Mouse (Mus musculus) myocyte (in vitro differentiated cells): ENCODE measurements around the gene N4bp2. TPM values are rescaled to one million over a fixed set of nuclear protein-coding genes. Genes with fewer than 3 reads are reported as not detected.

Source experiments
- H3K27me3 ChIP-seq: one replicate; pipeline ENCODE4 v1.6.1; 2011; ENCODE audit not compliant: control insufficient read depth, insufficient read depth, insufficient read length
- H3K36me3 ChIP-seq: one replicate; pipeline ENCODE4 v1.6.1; 2011; ENCODE audit not compliant: control insufficient read depth, insufficient read depth
- H3K4me2 ChIP-seq: one replicate; pipeline ENCODE4 v1.6.1; 2011; ENCODE audit warnings: low read depth, control low read depth
- H3K4me3 ChIP-seq: one replicate; pipeline ENCODE4 v1.5.1; 2011; ENCODE audit warnings: mild to moderate bottlenecking, control low read depth, moderate library complexity
- H3K79me2 ChIP-seq: one replicate; pipeline ENCODE4 v1.6.1; 2011; ENCODE audit not compliant: control insufficient read depth, insufficient read depth
- H3ac ChIP-seq: one replicate; pipeline ENCODE4 v1.6.1; 2011; ENCODE audit not compliant: control insufficient read depth, insufficient read length
- CEBPB ChIP-seq: IDR thresholded peaks from 2 replicates; pipeline ENCODE4 v1.6.1; 2011; ENCODE audit warnings: mild to moderate bottlenecking, moderate library complexity; ENCODE audit not compliant: poor library complexity, insufficient read depth, severe bottlenecking
- E2F4 ChIP-seq: IDR thresholded peaks from one replicate; pipeline ENCODE4 v1.6.1; 2011; ENCODE audit warnings: mild to moderate bottlenecking, control low read depth, moderate library complexity; ENCODE audit not compliant: insufficient read depth
- MAX ChIP-seq: IDR thresholded peaks from one replicate; pipeline ENCODE4 v1.6.1; 2011; ENCODE audit warnings: low read depth, mild to moderate bottlenecking, control low read depth
- MYOD1 ChIP-seq, 3 experiments: IDR thresholded peaks; one replicate each; pipeline ENCODE4 v1.6.1; 2011; ENCODE audit warnings: control low read depth in 2 of 3, low read depth in 2 of 3, mild to moderate bottlenecking in 2 of 3, moderate library complexity in 1 of 3; ENCODE audit not compliant: insufficient read length in 2 of 3, control insufficient read depth in 1 of 3
- MYOG ChIP-seq, 3 experiments: IDR thresholded peaks; one replicate each; pipeline ENCODE4 v1.6.1; 2011; ENCODE audit warnings: control low read depth in 2 of 3, low read depth in 2 of 3, mild to moderate bottlenecking in 2 of 3; ENCODE audit not compliant: insufficient read length in 2 of 3, control insufficient read depth in 1 of 3, insufficient read depth in 1 of 3
- POLR2A ChIP-seq: IDR thresholded peaks from one replicate; pipeline ENCODE4 v1.6.1; 2011; ENCODE audit warnings: low read depth, mild to moderate bottlenecking, control low read depth, moderate library complexity; ENCODE audit not compliant: insufficient read length
- POLR2AphosphoS2 ChIP-seq: IDR thresholded peaks from one replicate; pipeline ENCODE4 v1.6.1; 2011; ENCODE audit warnings: low read depth, control low read depth; ENCODE audit not compliant: insufficient read length
- REST ChIP-seq: IDR thresholded peaks from one replicate; pipeline ENCODE4 v1.6.1; 2011; ENCODE audit warnings: mild to moderate bottlenecking, control low read depth, moderate library complexity; ENCODE audit not compliant: insufficient read depth, insufficient read length
- SRF ChIP-seq: IDR thresholded peaks from one replicate; pipeline ENCODE4 v1.6.1; 2011; ENCODE audit warnings: low read depth; ENCODE audit not compliant: control insufficient read depth, insufficient read length
- TCF12 ChIP-seq: IDR thresholded peaks from one replicate; pipeline ENCODE4 v1.6.1; 2011; ENCODE audit warnings: mild to moderate bottlenecking, control low read depth; ENCODE audit not compliant: poor library complexity, insufficient read depth, severe bottlenecking
- TCF3 ChIP-seq: IDR thresholded peaks from one replicate; pipeline ENCODE4 v1.6.1; 2011; ENCODE audit warnings: low read depth, control low read depth; ENCODE audit not compliant: insufficient read length
- USF1 ChIP-seq: IDR thresholded peaks from one replicate; pipeline ENCODE4 v1.6.1; 2011; ENCODE audit warnings: low read depth, mild to moderate bottlenecking, control low read depth, moderate library complexity
- polyA plus RNA-seq: library from polyadenylated mRNA; unstranded; fragments of >200 nt; fragmentation: generic; extraction: Trizol; gene quantifications from one replicate; pipeline ENCODE4 v1.2.1, GENCODE M21; 2012; ENCODE audit warnings: missing spikeins

Gene N4bp2
- polyA plus RNA-seq, 1 experiment, result 1.9 TPM

GRCm38 (mm10) chr5:65760599-65760998, 2.7 kb upstream of the N4bp2 start:
- no peak overlapping the region for H3K4me2 ChIP-seq
- H3K79me2 ChIP-seq, result no peaks in the 10 kb centered on the region
- H3ac ChIP-seq, result no peak overlapping the region
- no peaks in the 10 kb centered on the region for H3K36me3 ChIP-seq
- TF ChIP-seq MAX (no peak), MYOG (IDR thresholded peaks at IDR 0.05; ENCODE audit: control insufficient read depth in 1 of 3, insufficient read depth in 1 of 3, insufficient read length in 2 of 3, low read depth in 2 of 3) (no peak), TCF3 (no peak), MYOD1 (IDR thresholded peaks at IDR 0.05; ENCODE audit: control insufficient read depth in 1 of 3, insufficient read length in 2 of 3, low read depth in 2 of 3) (no peak), USF1 (no peak), E2F4 (no peak), CEBPB (no peak), REST (no peak), POLR2AphosphoS2 (no peak), TCF12 (no peak), SRF (no peak), POLR2A (no peak)
- no peaks in the 10 kb centered on the region for H3K27me3 ChIP-seq
- no peak overlapping the region for H3K4me3 ChIP-seq

DNA sequence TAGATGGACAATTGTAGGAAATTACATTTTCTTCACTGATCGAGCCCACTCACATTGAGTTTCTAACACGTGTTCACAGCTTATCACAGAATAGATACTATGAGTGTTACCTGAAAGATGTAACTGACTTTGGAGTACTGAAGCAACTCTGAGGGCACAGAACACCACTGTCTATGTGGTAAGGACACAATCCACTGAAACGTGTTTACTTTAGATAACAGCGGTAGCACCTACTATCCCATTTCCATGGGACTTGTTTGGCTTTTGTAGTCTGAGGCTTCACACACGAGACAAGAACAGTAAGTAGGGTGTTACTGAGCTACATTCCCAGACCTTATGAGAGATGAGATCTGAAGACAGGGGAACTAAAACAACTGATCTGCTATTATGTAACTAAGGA, 2.3 kb upstream of the N4bp2 start:
- H3K36me3 ChIP-seq, result no peaks in the 10 kb centered on the region
- no peak overlapping the region for H3ac ChIP-seq
- no peaks in the 10 kb centered on the region for H3K79me2 ChIP-seq
- H3K4me2 ChIP-seq, result no peak overlapping the region
- no peaks in the 10 kb centered on the region for H3K27me3 ChIP-seq
- TF ChIP-seq REST (no peak), TCF3 (no peak), POLR2A (no peak), CEBPB (no peak), MYOD1 (IDR thresholded peaks at IDR 0.05; ENCODE audit: control insufficient read depth in 1 of 3, insufficient read length in 2 of 3, low read depth in 2 of 3) (no peak), E2F4 (no peak), USF1 (no peak), TCF12 (no peak), POLR2AphosphoS2 (no peak), MYOG (IDR thresholded peaks at IDR 0.05; ENCODE audit: control insufficient read depth in 1 of 3, insufficient read depth in 1 of 3, insufficient read length in 2 of 3, low read depth in 2 of 3) (no peak), MAX (no peak), SRF (no peak)
- H3K4me3 ChIP-seq, result no peak overlapping the region

DNA sequence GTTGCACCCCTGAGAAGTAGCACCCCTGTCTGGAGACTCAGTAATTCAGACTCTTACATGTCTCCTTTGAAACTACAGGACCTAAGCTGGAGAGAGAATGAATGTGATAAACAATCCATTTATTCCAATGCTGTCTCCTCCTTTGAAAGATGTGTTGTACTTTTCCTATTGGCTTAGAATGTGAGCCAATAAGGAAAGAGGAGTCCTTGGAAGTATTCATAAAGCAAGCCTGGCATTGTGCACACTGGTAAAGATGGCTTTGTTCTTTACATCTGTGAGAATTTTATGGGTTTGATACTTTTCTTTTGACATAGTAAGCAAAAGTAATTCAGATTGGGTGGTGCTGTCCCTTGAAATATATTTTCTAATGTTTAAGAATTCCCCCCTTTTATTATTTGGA, 1.4 kb upstream of the N4bp2 start:
- Histone ChIP-seq H3K79me2 (no peaks in the 10 kb centered on the region), H3K27me3 (no peaks in the 10 kb centered on the region), H3K4me2 (no peak overlapping the region), H3K36me3 (no peaks in the 10 kb centered on the region), H3K4me3 (no peak overlapping the region), H3ac (no peak overlapping the region)
- TF ChIP-seq MAX (no peak), REST (no peak), POLR2AphosphoS2 (no peak), SRF (no peak), USF1 (no peak), TCF3 (no peak), MYOD1 (IDR thresholded peaks at IDR 0.05; ENCODE audit: control insufficient read depth in 1 of 3, insufficient read length in 2 of 3, low read depth in 2 of 3) (no peak), CEBPB (no peak), MYOG (IDR thresholded peaks at IDR 0.05; ENCODE audit: control insufficient read depth in 1 of 3, insufficient read depth in 1 of 3, insufficient read length in 2 of 3, low read depth in 2 of 3) (no peak), E2F4 (no peak), TCF12 (no peak)

- peak overlapping the region; percentile 66 for H3K4me2 ChIP-seq
- H3K36me3 ChIP-seq, result no peaks in the 10 kb centered on the region
- TF ChIP-seq TCF3, result no peak
- no peak for TF ChIP-seq POLR2A
- no peak for TF ChIP-seq REST
- TF ChIP-seq MYOG (IDR thresholded peaks at IDR 0.05; ENCODE audit: control insufficient read depth in 1 of 3, insufficient read depth in 1 of 3, insufficient read length in 2 of 3, low read depth in 2 of 3), result no peak
- no peak for TF ChIP-seq MAX
- TF ChIP-seq POLR2AphosphoS2, result no peak
- TF ChIP-seq SRF, result no peak
- no peak for TF ChIP-seq E2F4
- no peak for TF ChIP-seq USF1
- TF ChIP-seq TCF12, result no peak
- TF ChIP-seq MYOD1 (IDR thresholded peaks at IDR 0.05; ENCODE audit: control insufficient read depth in 1 of 3, insufficient read length in 2 of 3, low read depth in 2 of 3), result no peak
- TF ChIP-seq CEBPB, result no peak
- peak overlapping the region; percentile 47 for H3K4me3 ChIP-seq
- H3K27me3 ChIP-seq, result no peaks in the 10 kb centered on the region
- H3ac ChIP-seq, result peak overlapping the region; percentile 98
- H3K79me2 ChIP-seq, result no peaks in the 10 kb centered on the region
These were observed 635 bp upstream of the N4bp2 start for GRCm38 (mm10) chr5:65762686-65763085.
